Mouse (Mus musculus): Measurements from ENCODE around the gene Itga8. TPM values are rescaled to one million over a fixed set of nuclear protein-coding genes. Genes with fewer than 3 reads are reported as not detected.

Gene Itga8
- polyA plus RNA-seq, 1 experiment from 2014 or later: 5.3 TPM

- no peaks in the 10 kb centered on the region for H3K9me3 ChIP-seq (replicated peaks)
- H3K36me3 ChIP-seq: no peaks in the 10 kb centered on the region
- WGBS: 83% methylated on average over 4 of the region's 4 CpGs
- H3K27ac ChIP-seq (replicated peaks): no peak overlapping the region
- no peaks in the 10 kb centered on the region for H3K4me1 ChIP-seq
- DNase-seq (ENCODE audit: low spot score): no peak
- H3K4me3 ChIP-seq: no peak overlapping the region
- H3K27me3 ChIP-seq (ENCODE audit: low read depth, poor library complexity, severe bottlenecking): no peaks in the 10 kb centered on the region
These were observed 88.3 kb downstream of the Itga8 start for GRCm38 (mm10) chr2:12213464-12213790.

- Histone ChIP-seq H3K27ac (replicated peaks) (no peak overlapping the region), H3K4me3 (no peak overlapping the region), H3K36me3 (no peaks in the 10 kb centered on the region), H3K4me1 (no peaks in the 10 kb centered on the region), H3K9me3 (replicated peaks) (no peaks in the 10 kb centered on the region), H3K27me3 (ENCODE audit: low read depth, poor library complexity, severe bottlenecking) (no peaks in the 10 kb centered on the region)
- no peak for DNase-seq (ENCODE audit: low spot score)
- WGBS: 82% methylated on average over 3 of the region's 3 CpGs
These were observed 88.9 kb downstream of the Itga8 start for GRCm38 (mm10) chr2:12212662-12213463.

GRCm38 (mm10) chr2:12208142-12208541, 93.6 kb downstream of the Itga8 start:
- DNase-seq (ENCODE audit: low spot score): no peak
- Histone ChIP-seq H3K4me1 (no peaks in the 10 kb centered on the region), H3K27ac (replicated peaks) (no peak overlapping the region), H3K9me3 (replicated peaks) (no peaks in the 10 kb centered on the region), H3K4me3 (no peak overlapping the region), H3K27me3 (ENCODE audit: low read depth, poor library complexity, severe bottlenecking) (no peaks in the 10 kb centered on the region), H3K36me3 (no peaks in the 10 kb centered on the region)
- 87% methylated on average over 6 of the region's 6 CpGs for WGBS

- DNase-seq (ENCODE audit: low spot score): no peak
- Histone ChIP-seq H3K9me3 (replicated peaks) (no peaks in the 10 kb centered on the region), H3K4me1 (no peaks in the 10 kb centered on the region), H3K4me3 (no peak overlapping the region), H3K27ac (replicated peaks) (no peak overlapping the region), H3K36me3 (no peaks in the 10 kb centered on the region), H3K27me3 (ENCODE audit: low read depth, poor library complexity, severe bottlenecking) (no peaks in the 10 kb centered on the region)
- WGBS: 74% methylated on average over 5 of the region's 5 CpGs
These were observed 95.4 kb downstream of the Itga8 start for GRCm38 (mm10) chr2:12206353-12206752.

- Histone ChIP-seq H3K9me3 (replicated peaks) (no peaks in the 10 kb centered on the region), H3K4me3 (no peak overlapping the region), H3K4me1 (no peaks in the 10 kb centered on the region), H3K36me3 (no peaks in the 10 kb centered on the region), H3K27me3 (ENCODE audit: low read depth, poor library complexity, severe bottlenecking) (no peaks in the 10 kb centered on the region), H3K27ac (replicated peaks) (no peak overlapping the region)
- 59% methylated on average over 5 of the region's 5 CpGs for WGBS
- no peak for DNase-seq (ENCODE audit: low spot score)
These were observed 95.8 kb downstream of the Itga8 start for GRCm38 (mm10) chr2:12205875-12206274.

- H3K27ac ChIP-seq (replicated peaks): no peak overlapping the region
- H3K27me3 ChIP-seq (ENCODE audit: low read depth, poor library complexity, severe bottlenecking): no peaks in the 10 kb centered on the region
- 86% methylated on average over 10 of the region's 10 CpGs for WGBS
- H3K4me1 ChIP-seq: no peaks in the 10 kb centered on the region
- H3K9me3 ChIP-seq (replicated peaks): no peaks in the 10 kb centered on the region
- H3K36me3 ChIP-seq: no peaks in the 10 kb centered on the region
- no peak overlapping the region for H3K4me3 ChIP-seq
- no peak for DNase-seq (ENCODE audit: low spot score)
These were observed 98.5 kb downstream of the Itga8 start for GRCm38 (mm10) chr2:12203231-12203630.

GRCm38 (mm10) chr2:12198699-12199098, 103.0 kb downstream of the Itga8 start:
- no peaks in the 10 kb centered on the region for H3K4me1 ChIP-seq
- no peak overlapping the region for H3K27ac ChIP-seq (replicated peaks)
- no peak for DNase-seq (ENCODE audit: low spot score)
- H3K27me3 ChIP-seq (ENCODE audit: low read depth, poor library complexity, severe bottlenecking): no peaks in the 10 kb centered on the region
- no peaks in the 10 kb centered on the region for H3K36me3 ChIP-seq
- 83% methylated on average over 7 of the region's 7 CpGs for WGBS
- H3K9me3 ChIP-seq (replicated peaks): no peaks in the 10 kb centered on the region
- no peak overlapping the region for H3K4me3 ChIP-seq

- no peak for DNase-seq (ENCODE audit: low spot score)
- H3K27ac ChIP-seq (replicated peaks): no peak overlapping the region
- H3K36me3 ChIP-seq: no peaks in the 10 kb centered on the region
- H3K4me3 ChIP-seq: no peak overlapping the region
- no peaks in the 10 kb centered on the region for H3K4me1 ChIP-seq
- 91% methylated on average over 3 of the region's 3 CpGs for WGBS
- H3K27me3 ChIP-seq (ENCODE audit: low read depth, poor library complexity, severe bottlenecking): no peaks in the 10 kb centered on the region
- no peaks in the 10 kb centered on the region for H3K9me3 ChIP-seq (replicated peaks)
These were observed 103.5 kb downstream of the Itga8 start for GRCm38 (mm10) chr2:12198214-12198613.

- no peaks in the 10 kb centered on the region for H3K27me3 ChIP-seq (ENCODE audit: low read depth, poor library complexity, severe bottlenecking)
- H3K9me3 ChIP-seq (replicated peaks): no peaks in the 10 kb centered on the region
- 93% methylated on average over 4 of the region's 4 CpGs for WGBS
- H3K4me1 ChIP-seq: no peaks in the 10 kb centered on the region
- no peak overlapping the region for H3K4me3 ChIP-seq
- no peak overlapping the region for H3K27ac ChIP-seq (replicated peaks)
- no peaks in the 10 kb centered on the region for H3K36me3 ChIP-seq
- DNase-seq (ENCODE audit: low spot score): no peak
These were observed 104.0 kb downstream of the Itga8 start for GRCm38 (mm10) chr2:12197711-12198110.

GRCm38 (mm10) chr2:12189026-12189425, 112.7 kb downstream of the Itga8 start:
- 70% methylated on average over 6 of the region's 6 CpGs for WGBS
- Histone ChIP-seq H3K4me1 (no peaks in the 10 kb centered on the region), H3K4me3 (no peak overlapping the region), H3K27me3 (ENCODE audit: low read depth, poor library complexity, severe bottlenecking) (no peaks in the 10 kb centered on the region), H3K27ac (replicated peaks) (no peak overlapping the region), H3K36me3 (no peaks in the 10 kb centered on the region), H3K9me3 (replicated peaks) (no peaks in the 10 kb centered on the region)
- no peak for DNase-seq (ENCODE audit: low spot score)

GRCm38 (mm10) chr2:12187646-12188045, 114.1 kb downstream of the Itga8 start:
- H3K27me3 ChIP-seq (ENCODE audit: low read depth, poor library complexity, severe bottlenecking): no peaks in the 10 kb centered on the region
- H3K4me3 ChIP-seq: no peak overlapping the region
- no peaks in the 10 kb centered on the region for H3K9me3 ChIP-seq (replicated peaks)
- H3K27ac ChIP-seq (replicated peaks): no peak overlapping the region
- no peaks in the 10 kb centered on the region for H3K4me1 ChIP-seq
- no peak for DNase-seq (ENCODE audit: low spot score)
- 57% methylated on average over 5 of the region's 5 CpGs for WGBS
- H3K36me3 ChIP-seq: no peaks in the 10 kb centered on the region

GRCm38 (mm10) chr2:12182402-12182948, 119.2 kb downstream of the Itga8 start:
- Histone ChIP-seq H3K27me3 (ENCODE audit: low read depth, poor library complexity, severe bottlenecking) (0 out of 2 replicates have a peak, but pooled peaks cover 5% of the 10 kb centered on the region), H3K27ac (replicated peaks) (no peak overlapping the region), H3K9me3 (replicated peaks) (no peaks in the 10 kb centered on the region), H3K4me3 (no peak overlapping the region), H3K36me3 (no peaks in the 10 kb centered on the region), H3K4me1 (no peaks in the 10 kb centered on the region)
- DNase-seq (ENCODE audit: low spot score): no peak
- WGBS: 65% methylated on average over 8 of the region's 8 CpGs

GRCm38 (mm10) chr2:12180635-12181034, 121.1 kb downstream of the Itga8 start:
- H3K27me3 ChIP-seq (ENCODE audit: low read depth, poor library complexity, severe bottlenecking): peaks cover 5% of the 10 kb centered on the region; the same call in 1 of the 2 replicates
- no peaks in the 10 kb centered on the region for H3K4me1 ChIP-seq
- DNase-seq (ENCODE audit: low spot score): no peak
- no peak overlapping the region for H3K27ac ChIP-seq (replicated peaks)
- WGBS: 81% methylated on average over 2 of the region's 2 CpGs
- H3K4me3 ChIP-seq: no peak overlapping the region
- H3K36me3 ChIP-seq: no peaks in the 10 kb centered on the region
- H3K9me3 ChIP-seq (replicated peaks): no peaks in the 10 kb centered on the region
